Mouse (Mus musculus) neural tube, embryonic 12.5 days (tissue): ENCODE measurements at regions not wholly inside any gene's neighbourhood (a gene's known extent, or its start where the extent isn't known, plus 50 kb on each side); places are given as distances from the start of the nearest gene placed in this dataset.
A peak's percentile ranks its signal among the peaks of the same experiment; 100 is the strongest.

ENCODE experiments used
- ATAC-seq: fragments of 200-750 bp; cut with Nextera tagmentation; 2 replicates; pipeline ENCODE4 v1.8.0; 2017; ENCODE audit warnings: low read depth, mild to moderate bottlenecking, moderate TSS enrichment, moderate library complexity; ENCODE audit not compliant: low FRiP score
- H3K27ac ChIP-seq: fragments of 300-500 bp; sonication (generic); 2 replicates; pipeline ENCODE4 v1.5.1; 2016
- H3K27me3 ChIP-seq: fragments of 300-500 bp; sonication (generic); replicated peaks from 2 replicates; pipeline ENCODE4 v1.6.1; 2016; ENCODE audit warnings: mild to moderate bottlenecking
- H3K36me3 ChIP-seq: fragments of 300-500 bp; sonication (generic); 2 replicates; pipeline ENCODE4 v1.6.1; 2016; ENCODE audit warnings: mild to moderate bottlenecking
- H3K4me1 ChIP-seq: fragments of 300-500 bp; sonication (generic); 2 replicates; pipeline ENCODE4 v1.6.1; 2016
- H3K4me2 ChIP-seq: fragments of 300-500 bp; sonication (generic); replicated peaks from 2 replicates; pipeline ENCODE4 v1.6.1; 2016; ENCODE audit warnings: mild to moderate bottlenecking
- H3K4me3 ChIP-seq: fragments of 300-500 bp; sonication (generic); 2 replicates; pipeline ENCODE4 v1.5.1; 2016
- H3K9ac ChIP-seq: fragments of 300-500 bp; sonication (generic); 2 replicates; pipeline ENCODE4 v1.6.1; 2016; ENCODE audit warnings: mild to moderate bottlenecking
- H3K9me3 ChIP-seq: fragments of 300-500 bp; sonication (generic); 2 replicates; pipeline ENCODE4 v1.6.1; 2016; ENCODE audit warnings: mild to moderate bottlenecking
- WGBS: fragments of 180-500 bp; shearing (Covaris S2); methylation state at CpG from one replicate; pipeline ENCODE4 v1.1.7; 2016; 5-methylcytosine and 5-hydroxymethylcytosine counted together

DNA sequence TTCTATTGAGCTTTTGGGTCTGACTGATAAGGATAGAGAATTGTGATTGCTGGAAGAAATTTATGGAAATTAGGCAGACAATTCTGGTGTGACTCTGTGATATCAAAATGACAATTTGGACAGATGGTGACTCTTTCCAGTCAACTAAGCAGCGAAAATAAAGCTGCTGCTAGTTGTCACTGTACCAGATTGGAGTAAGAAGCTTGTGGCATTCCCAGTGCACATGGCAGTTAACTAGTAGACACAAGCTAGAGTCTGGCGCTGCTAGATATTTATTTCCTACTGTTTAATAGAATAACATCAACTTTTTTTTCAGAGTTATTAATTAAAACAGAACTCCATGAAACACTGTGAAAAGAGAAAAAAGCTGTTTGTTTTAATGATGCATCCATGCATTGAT is 1432.9 kb upstream of the Sel1l start:
- no peaks in the 10 kb centered on the region for H3K27me3 ChIP-seq
- no peak overlapping the region for H3K9ac ChIP-seq
- H3K4me3 ChIP-seq = no peak overlapping the region
- no peak overlapping the region for H3K27ac ChIP-seq
- H3K9me3 ChIP-seq = no peaks in the 10 kb centered on the region
- WGBS = 79% methylated on average over 2 of the region's 2 CpGs
- no peaks in the 10 kb centered on the region for H3K4me1 ChIP-seq
- no peak overlapping the region for H3K4me2 ChIP-seq
- no peak for ATAC-seq
- no peaks in the 10 kb centered on the region for H3K36me3 ChIP-seq

DNA sequence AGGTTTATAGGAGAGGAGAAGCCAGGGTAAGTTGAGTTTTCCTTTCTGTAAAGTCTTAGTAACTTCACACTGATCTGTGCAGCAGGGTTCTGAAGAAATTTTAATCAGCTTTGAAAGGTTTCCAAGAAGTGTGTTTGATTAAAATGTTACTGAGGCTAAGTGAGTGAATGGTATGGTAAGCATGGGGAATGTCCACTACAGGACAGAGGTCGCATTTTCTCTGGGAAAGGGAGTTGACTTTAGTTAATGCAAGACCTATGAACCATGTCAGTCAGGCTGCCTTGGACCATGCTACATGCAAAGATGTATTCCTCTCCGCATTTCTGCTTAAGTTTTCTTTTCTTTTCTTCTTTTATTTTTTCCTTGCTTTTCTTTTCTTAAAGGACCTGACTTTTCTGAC is 1424.7 kb upstream of the Sel1l start:
- no peak for ATAC-seq
- H3K27me3 ChIP-seq = no peaks in the 10 kb centered on the region
- no peaks in the 10 kb centered on the region for H3K4me1 ChIP-seq
- H3K9ac ChIP-seq = no peak overlapping the region
- no peaks in the 10 kb centered on the region for H3K36me3 ChIP-seq
- no peaks in the 10 kb centered on the region for H3K9me3 ChIP-seq
- no peak overlapping the region for H3K4me3 ChIP-seq
- H3K4me2 ChIP-seq = no peak overlapping the region
- 80% methylated on average over 2 of the region's 2 CpGs for WGBS
- no peak overlapping the region for H3K27ac ChIP-seq

DNA sequence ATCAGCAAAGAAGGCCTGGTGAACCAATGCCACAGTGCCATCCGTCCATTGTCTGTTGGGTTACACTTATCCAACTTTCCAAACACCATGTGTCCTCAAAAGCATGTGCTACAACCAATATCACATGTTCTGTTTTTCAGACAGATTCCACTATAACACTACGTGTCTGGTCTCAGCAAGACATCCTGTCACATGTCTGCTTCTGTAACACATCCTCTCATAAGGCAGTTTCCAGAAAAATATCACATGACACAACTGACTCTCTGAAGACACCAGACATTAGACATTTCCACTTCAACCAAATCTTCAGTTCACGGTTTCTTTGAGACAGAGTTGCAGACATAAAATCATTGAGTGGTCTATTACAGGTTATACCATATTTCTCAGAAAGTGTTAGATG is 1381.3 kb upstream of the Sel1l start:
- no peaks in the 10 kb centered on the region for H3K9me3 ChIP-seq
- H3K9ac ChIP-seq = no peak overlapping the region
- H3K36me3 ChIP-seq = no peaks in the 10 kb centered on the region
- no peak overlapping the region for H3K4me3 ChIP-seq
- ATAC-seq = no peak
- H3K4me1 ChIP-seq = no peaks in the 10 kb centered on the region
- H3K27ac ChIP-seq = no peak overlapping the region
- no peak overlapping the region for H3K4me2 ChIP-seq
- 91% methylated on average over 3 of the region's 3 CpGs for WGBS
- H3K27me3 ChIP-seq = no peaks in the 10 kb centered on the region

DNA sequence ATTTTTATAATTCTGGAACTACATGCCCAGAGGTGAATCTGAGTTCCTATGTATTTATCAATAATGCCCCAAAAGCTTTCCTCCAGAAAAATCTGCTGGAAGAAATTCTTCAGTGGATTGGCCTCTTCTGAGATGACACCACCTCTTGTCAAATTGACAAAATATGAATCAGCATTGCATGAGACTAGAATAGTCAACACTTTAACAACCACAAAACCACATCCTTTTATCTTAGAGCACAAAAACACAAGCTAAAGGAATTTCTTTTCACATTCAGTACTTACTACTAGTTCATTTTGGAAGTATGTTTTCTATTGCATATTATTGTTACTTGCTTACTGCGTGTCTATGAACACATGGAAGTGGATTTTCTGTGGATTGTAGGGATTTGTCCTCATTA is 1377.9 kb upstream of the Sel1l start:
- no peak overlapping the region for H3K4me3 ChIP-seq
- 89% methylated on average over 1 of the region's 1 CpGs for WGBS

DNA sequence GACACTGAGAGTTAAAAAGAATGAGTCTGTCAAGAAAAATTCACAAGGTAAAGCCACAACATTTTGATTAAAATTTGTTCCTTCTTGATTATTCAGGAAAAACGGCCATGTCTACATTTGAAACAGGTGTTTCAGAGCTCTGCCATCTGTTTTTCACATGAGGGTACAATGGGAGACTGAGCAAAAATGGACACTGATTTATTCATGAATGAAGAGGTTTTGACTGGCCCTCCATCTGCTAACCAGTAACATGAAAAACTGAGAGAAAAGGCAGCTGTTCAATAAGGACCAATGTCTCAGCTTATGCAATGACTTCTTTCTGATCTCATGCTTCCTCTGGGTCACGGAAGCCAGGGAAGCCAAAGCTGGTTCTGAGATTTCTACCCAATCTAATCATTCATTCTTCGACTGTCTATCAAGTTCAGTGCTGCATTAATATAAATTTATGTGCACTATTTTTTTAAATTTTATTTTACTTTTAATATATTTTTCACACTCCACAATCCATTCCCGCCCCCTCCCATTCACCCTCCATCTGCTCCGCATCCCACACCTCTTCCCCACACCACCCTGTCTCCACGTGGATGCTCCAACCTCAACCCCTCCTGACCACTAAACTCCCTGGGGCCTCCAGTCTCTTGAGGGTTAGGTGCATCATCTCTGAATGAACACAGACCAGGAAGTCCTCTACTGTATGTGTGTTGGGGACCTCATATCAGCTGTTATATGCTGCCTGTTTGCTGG is 1372.4 kb upstream of the Sel1l start:
- 74% methylated on average over 6 of the region's 6 CpGs for WGBS
- Histone ChIP-seq H3K4me3 (no peak overlapping the region), H3K27ac (no peak overlapping the region), H3K36me3 (no peaks in the 10 kb centered on the region), H3K4me2 (no peak overlapping the region), H3K9ac (no peak overlapping the region), H3K9me3 (no peaks in the 10 kb centered on the region), H3K27me3 (no peaks in the 10 kb centered on the region), H3K4me1 (no peaks in the 10 kb centered on the region)
- ATAC-seq = peak; percentile 58; the same call in 1 of the 2 replicates

More for the DNA sequence above, 1377.9 kb upstream of the Sel1l start:
- ATAC-seq = no peak
- Histone ChIP-seq H3K4me1 (no peaks in the 10 kb centered on the region), H3K9me3 (no peaks in the 10 kb centered on the region), H3K36me3 (no peaks in the 10 kb centered on the region), H3K27ac (no peak overlapping the region), H3K9ac (no peak overlapping the region), H3K27me3 (no peaks in the 10 kb centered on the region), H3K4me2 (no peak overlapping the region)

DNA sequence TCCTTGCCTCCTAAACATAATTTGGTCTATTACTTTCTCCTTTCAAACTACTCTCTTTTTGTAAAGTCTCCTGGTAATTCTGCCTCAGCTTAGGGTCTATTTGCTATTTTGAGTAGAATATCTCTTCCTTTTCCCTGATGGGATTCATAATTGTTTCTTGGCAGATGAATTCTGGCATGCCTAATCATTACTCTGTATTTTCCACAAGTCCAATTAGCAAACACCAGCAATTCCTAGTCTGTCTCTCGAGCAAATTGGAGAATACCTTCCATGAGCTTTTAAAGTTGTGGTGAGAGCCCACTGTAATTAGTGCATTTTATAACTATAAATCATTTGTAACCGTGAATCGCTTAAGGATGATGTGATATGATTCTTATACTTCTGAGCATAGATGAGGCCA is 1358.6 kb upstream of the Sel1l start:
- no peak overlapping the region for H3K9ac ChIP-seq
- no peak overlapping the region for H3K4me3 ChIP-seq
- no peak overlapping the region for H3K4me2 ChIP-seq
- no peaks in the 10 kb centered on the region for H3K4me1 ChIP-seq
- H3K27ac ChIP-seq = no peak overlapping the region
- 89% methylated on average over 3 of the region's 3 CpGs for WGBS
- no peaks in the 10 kb centered on the region for H3K9me3 ChIP-seq
- no peaks in the 10 kb centered on the region for H3K36me3 ChIP-seq
- ATAC-seq = no peak
- no peaks in the 10 kb centered on the region for H3K27me3 ChIP-seq

DNA sequence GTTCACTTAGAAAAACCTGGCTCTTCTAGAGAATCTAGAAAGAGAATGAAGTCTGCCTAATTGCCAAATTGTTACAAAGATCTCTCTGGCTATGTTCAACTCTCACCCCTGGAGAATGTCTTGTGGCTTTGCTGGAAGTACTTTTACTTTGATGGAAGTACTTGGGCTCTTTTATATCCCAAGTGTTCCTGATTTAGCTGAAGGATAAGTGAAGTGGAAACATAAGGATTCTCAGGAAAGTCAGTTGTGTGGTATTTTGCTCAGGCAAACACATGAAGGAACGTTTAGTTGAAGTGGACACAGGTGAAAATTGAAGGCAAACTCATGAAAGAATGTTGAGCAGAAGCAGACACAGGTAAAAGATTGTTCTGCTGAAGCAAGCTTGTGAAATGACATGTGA is 1340.0 kb upstream of the Sel1l start:
- ATAC-seq = no peak
- no peaks in the 10 kb centered on the region for H3K9me3 ChIP-seq
- H3K4me2 ChIP-seq = no peak overlapping the region
- 84% methylated on average over 1 of the region's 1 CpGs for WGBS
- no peaks in the 10 kb centered on the region for H3K27me3 ChIP-seq
- H3K27ac ChIP-seq = no peak overlapping the region
- H3K4me1 ChIP-seq = no peaks in the 10 kb centered on the region
- H3K36me3 ChIP-seq = no peaks in the 10 kb centered on the region
- no peak overlapping the region for H3K9ac ChIP-seq
- H3K4me3 ChIP-seq = no peak overlapping the region

DNA sequence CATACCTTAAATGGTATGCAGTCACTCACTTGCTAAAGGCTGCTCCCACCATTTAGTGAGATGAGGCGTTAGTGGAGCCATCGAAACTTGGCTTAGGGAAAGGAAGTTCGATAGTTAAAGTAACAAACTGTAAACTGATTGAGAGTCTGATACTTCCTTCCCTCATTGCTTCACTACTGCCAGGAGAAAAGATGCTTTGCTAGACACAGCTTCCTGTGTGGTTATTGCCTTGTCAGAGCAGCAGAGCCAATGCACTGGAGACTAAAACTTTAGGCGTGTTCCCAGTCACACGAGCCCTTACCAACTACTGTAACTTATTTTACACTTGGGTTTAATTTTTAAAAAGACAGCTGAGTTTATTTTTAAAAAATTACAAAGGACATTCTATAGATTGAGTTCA is 1324.8 kb upstream of the Sel1l start:
- no peak overlapping the region for H3K4me3 ChIP-seq
- H3K27ac ChIP-seq = no peak overlapping the region
- H3K9me3 ChIP-seq = no peaks in the 10 kb centered on the region
- no peak overlapping the region for H3K9ac ChIP-seq
- 94% methylated on average over 5 of the region's 5 CpGs for WGBS
- no peaks in the 10 kb centered on the region for H3K27me3 ChIP-seq
- H3K4me2 ChIP-seq = no peak overlapping the region
- no peaks in the 10 kb centered on the region for H3K4me1 ChIP-seq
- H3K36me3 ChIP-seq = no peaks in the 10 kb centered on the region
- ATAC-seq = no peak

DNA sequence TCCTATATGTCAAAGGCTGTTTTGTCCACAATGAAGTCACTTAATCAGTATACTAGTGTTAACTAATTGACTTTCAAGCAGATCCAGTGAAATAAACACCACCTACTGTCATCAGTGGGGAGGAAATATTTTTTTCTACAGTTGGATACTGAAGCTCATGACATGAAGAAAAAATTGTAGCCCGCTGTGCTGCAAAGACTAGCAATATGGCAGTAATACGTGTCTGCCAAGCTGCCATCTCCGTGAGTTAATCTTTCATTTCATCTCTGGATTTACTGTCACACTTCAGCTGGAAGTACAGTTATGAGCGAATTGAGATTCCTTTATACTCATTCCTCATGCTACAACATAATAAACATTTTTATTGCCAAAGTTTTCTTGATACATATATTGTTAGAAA is 1311.3 kb upstream of the Sel1l start:
- no peak overlapping the region for H3K4me2 ChIP-seq
- H3K9me3 ChIP-seq = no peaks in the 10 kb centered on the region
- ATAC-seq = no peak
- H3K4me1 ChIP-seq = no peaks in the 10 kb centered on the region
- WGBS = 88% methylated on average over 4 of the region's 4 CpGs
- no peak overlapping the region for H3K4me3 ChIP-seq
- H3K27ac ChIP-seq = no peak overlapping the region
- H3K36me3 ChIP-seq = no peaks in the 10 kb centered on the region
- H3K27me3 ChIP-seq = no peaks in the 10 kb centered on the region
- no peak overlapping the region for H3K9ac ChIP-seq

DNA sequence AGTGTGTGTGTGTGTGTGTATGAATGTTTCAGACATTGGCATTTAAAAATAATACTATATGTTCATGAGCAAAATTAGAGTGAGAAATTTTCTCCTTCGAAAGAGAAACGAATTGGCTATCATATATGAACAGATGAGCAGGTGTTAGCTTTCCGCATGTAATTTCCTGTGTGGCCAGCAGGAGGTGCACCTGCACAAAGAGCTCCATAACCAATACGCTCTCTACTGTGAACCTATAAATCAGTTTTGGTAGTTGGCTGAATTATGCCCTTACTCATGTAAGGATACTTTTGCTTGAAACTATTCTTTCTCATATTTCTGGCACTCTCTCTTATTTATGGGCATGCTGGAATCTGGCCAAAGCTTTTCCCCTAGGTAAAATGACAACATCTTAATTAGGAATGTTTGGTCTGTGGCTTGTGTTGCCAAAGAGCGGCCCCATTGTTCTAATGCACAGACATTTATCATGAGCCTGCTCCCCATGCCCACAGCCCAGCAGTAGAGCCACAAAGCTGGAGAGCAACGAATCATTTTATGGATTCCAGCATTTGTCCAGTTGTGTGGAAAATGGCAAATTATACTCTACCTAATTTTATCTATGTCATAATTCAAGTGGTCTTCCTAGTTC is 1303.8 kb upstream of the Sel1l start:
- Histone ChIP-seq H3K9ac (no peak overlapping the region), H3K4me3 (no peak overlapping the region), H3K9me3 (no peaks in the 10 kb centered on the region), H3K27me3 (no peaks in the 10 kb centered on the region), H3K4me1 (no peaks in the 10 kb centered on the region), H3K27ac (no peak overlapping the region), H3K4me2 (no peak overlapping the region), H3K36me3 (no peaks in the 10 kb centered on the region)
- ATAC-seq = peak; percentile 61; the same call in 1 of the 2 replicates
- 55% methylated on average over 6 of the region's 6 CpGs for WGBS

DNA sequence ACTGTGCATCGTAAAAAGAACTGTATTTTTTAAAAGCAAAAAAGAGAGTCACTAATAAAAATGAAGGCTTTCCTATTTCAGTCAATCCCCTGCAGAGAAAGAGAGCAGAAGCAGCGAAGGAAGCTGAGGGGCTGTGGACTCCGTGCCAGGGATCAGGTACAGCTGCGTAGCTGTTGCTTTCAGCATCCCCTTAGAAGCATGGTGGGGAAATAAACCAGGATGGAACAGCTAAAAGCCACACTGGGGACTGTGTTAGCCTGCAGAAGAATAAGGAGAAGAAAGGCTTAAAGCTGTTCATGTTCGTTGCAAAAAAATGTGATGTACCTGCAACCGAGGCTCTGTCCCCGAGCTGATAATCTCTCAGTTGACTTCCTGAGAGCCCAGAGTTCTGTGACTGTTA is 1302.6 kb upstream of the Sel1l start:
- 76% methylated on average over 7 of the region's 7 CpGs for WGBS
- Histone ChIP-seq H3K9me3 (no peaks in the 10 kb centered on the region), H3K9ac (no peak overlapping the region), H3K27me3 (no peaks in the 10 kb centered on the region), H3K27ac (no peak overlapping the region), H3K4me1 (no peaks in the 10 kb centered on the region), H3K4me3 (no peak overlapping the region), H3K4me2 (no peak overlapping the region), H3K36me3 (no peaks in the 10 kb centered on the region)
- no peak for ATAC-seq

DNA sequence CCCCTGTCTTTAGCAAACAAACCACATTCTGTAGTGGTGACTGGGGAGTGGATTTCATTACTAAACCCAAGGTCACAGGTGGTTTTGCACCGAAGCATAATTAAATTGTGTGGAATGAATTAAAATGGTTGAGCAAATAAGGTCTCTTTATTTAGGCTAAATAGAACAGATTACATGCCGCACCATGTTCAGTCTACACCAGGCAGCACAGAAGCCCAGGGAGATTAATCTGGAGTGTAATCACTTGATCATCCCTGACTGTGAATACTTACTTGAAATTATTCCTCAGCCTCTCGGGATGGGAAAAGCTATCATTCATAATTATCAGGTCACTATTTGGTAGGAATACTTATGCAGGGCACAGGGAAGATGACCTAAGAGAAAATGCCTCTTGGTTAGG is 1293.3 kb upstream of the Sel1l start:
- Histone ChIP-seq H3K9me3 (no peaks in the 10 kb centered on the region), H3K36me3 (no peaks in the 10 kb centered on the region), H3K4me2 (no peak overlapping the region), H3K4me3 (no peak overlapping the region), H3K27ac (no peak overlapping the region), H3K9ac (no peak overlapping the region), H3K27me3 (no peaks in the 10 kb centered on the region), H3K4me1 (no peaks in the 10 kb centered on the region)
- ATAC-seq = no peak
- 77% methylated on average over 3 of the region's 3 CpGs for WGBS

DNA sequence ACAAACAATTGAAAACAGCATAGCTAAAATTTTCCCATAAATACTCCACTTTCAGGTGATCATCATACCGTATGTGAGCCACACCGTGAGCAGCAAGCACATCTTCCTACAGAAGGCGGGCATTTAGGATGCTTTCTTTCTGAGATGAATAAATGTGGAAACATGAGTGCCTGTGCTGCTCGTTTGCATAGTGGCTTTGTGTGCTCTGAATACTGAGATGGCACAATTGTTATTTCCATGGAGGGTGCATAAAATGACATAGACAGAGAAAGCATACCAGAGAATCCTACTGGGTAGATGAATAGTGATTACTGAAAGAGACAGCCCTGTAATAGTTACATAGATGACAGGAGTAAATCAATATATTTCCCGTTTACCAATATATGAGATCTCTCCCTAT is 1287.4 kb upstream of the Sel1l start:
- H3K4me2 ChIP-seq = no peak overlapping the region
- no peaks in the 10 kb centered on the region for H3K9me3 ChIP-seq
- H3K27ac ChIP-seq = no peak overlapping the region
- H3K27me3 ChIP-seq = no peaks in the 10 kb centered on the region
- no peak overlapping the region for H3K9ac ChIP-seq
- 71% methylated on average over 5 of the region's 5 CpGs for WGBS
- H3K4me3 ChIP-seq = no peak overlapping the region
- ATAC-seq = no peak
- no peaks in the 10 kb centered on the region for H3K4me1 ChIP-seq
- no peaks in the 10 kb centered on the region for H3K36me3 ChIP-seq
